Mouse (Mus musculus) MEL (cell line): Measurements from ENCODE around the gene Tlk2.

Experiments used
- CHD2 ChIP-seq: IDR thresholded peaks from 2 replicates; pipeline ENCODE4 v1.6.1; 2011; ENCODE audit warnings: low read length, improper control_type of control experiment
- CTCF ChIP-seq, 3 experiments: IDR thresholded peaks in 2 of 3; conservative IDR thresholded peaks in 1 of 3; 2 replicates each; pipeline ENCODE4 v1.5.1; 2011 to 2012; ENCODE audit warnings: low read length in 3 of 3, low read depth in 2 of 3, mild to moderate bottlenecking in 2 of 3, improper control_type of control experiment in 1 of 3, inconsistent platforms in 1 of 3, mixed read lengths in 1 of 3, moderate library complexity in 1 of 3; ENCODE audit not compliant: control insufficient read depth in 1 of 3, insufficient read depth in 1 of 3, poor library complexity in 1 of 3, severe bottlenecking in 1 of 3
- EP300 ChIP-seq, 2 experiments: IDR thresholded peaks; 2 replicates each; pipeline ENCODE4 v1.6.1; 2011; ENCODE audit warnings: improper control_type of control experiment in 2 of 2, low read length in 2 of 2, low read depth in 1 of 2, mild to moderate bottlenecking in 1 of 2
- ETS1 ChIP-seq: IDR thresholded peaks from 2 replicates; pipeline ENCODE4 v1.6.1; 2012; ENCODE audit warnings: low read depth, mild to moderate bottlenecking, inconsistent platforms, low read length, improper control_type of control experiment, moderate library complexity
- KAT2A ChIP-seq: conservative IDR thresholded peaks from 2 replicates; pipeline ENCODE4 v1.6.1; 2012; ENCODE audit warnings: low read depth, low read length, improper control_type of control experiment, inconsistent platforms
- MAX ChIP-seq: IDR thresholded peaks from 2 replicates; pipeline ENCODE4 v1.6.1; 2011; ENCODE audit warnings: low read length, improper control_type of control experiment
- MEF2A ChIP-seq: IDR thresholded peaks from 2 replicates; pipeline ENCODE4 v1.6.1; 2014; ENCODE audit warnings: low read depth, mild to moderate bottlenecking, inconsistent platforms, low read length, improper control_type of control experiment; ENCODE audit not compliant: poor library complexity, insufficient replicate concordance, severe bottlenecking; ENCODE audit errors: extremely low read depth
- NELFE ChIP-seq: IDR thresholded peaks from 2 replicates; pipeline ENCODE4 v1.6.1; 2011; ENCODE audit warnings: low read depth, low read length, improper control_type of control experiment
- POLR2A ChIP-seq, 2 experiments: IDR thresholded peaks; 2 replicates each; pipeline ENCODE4 v1.6.1; 2011 to 2012; ENCODE audit warnings: low read length in 2 of 2, mild to moderate bottlenecking in 2 of 2, control low read depth in 1 of 2, improper control_type of control experiment in 1 of 2, low read depth in 1 of 2, moderate library complexity in 1 of 2; ENCODE audit not compliant: control insufficient read depth in 1 of 2, insufficient read depth in 1 of 2, poor library complexity in 1 of 2
- POLR2AphosphoS2 ChIP-seq: IDR thresholded peaks from 2 replicates; pipeline ENCODE4 v1.6.1; 2011; ENCODE audit warnings: low read length, improper control_type of control experiment
- POLR2AphosphoS5 ChIP-seq: IDR thresholded peaks from 2 replicates; pipeline ENCODE4 v1.6.1; 2012; ENCODE audit warnings: low read depth, borderline replicate concordance, mild to moderate bottlenecking, inconsistent platforms, low read length, moderate library complexity, mixed read lengths
- TBP ChIP-seq: IDR thresholded peaks from 2 replicates; pipeline ENCODE4 v1.8.0; 2011; ENCODE audit warnings: low read depth, low read length, improper control_type of control experiment
- USF1 ChIP-seq: IDR thresholded peaks from 2 replicates; pipeline ENCODE4 v1.6.1; 2014; ENCODE audit warnings: low read depth, mild to moderate bottlenecking, inconsistent platforms, low read length, improper control_type of control experiment, moderate library complexity
- ZMIZ1 ChIP-seq: IDR thresholded peaks from 2 replicates; pipeline ENCODE4 v1.6.1; 2012; ENCODE audit warnings: low read depth, mild to moderate bottlenecking, inconsistent platforms, low read length, improper control_type of control experiment, moderate library complexity

DNA sequence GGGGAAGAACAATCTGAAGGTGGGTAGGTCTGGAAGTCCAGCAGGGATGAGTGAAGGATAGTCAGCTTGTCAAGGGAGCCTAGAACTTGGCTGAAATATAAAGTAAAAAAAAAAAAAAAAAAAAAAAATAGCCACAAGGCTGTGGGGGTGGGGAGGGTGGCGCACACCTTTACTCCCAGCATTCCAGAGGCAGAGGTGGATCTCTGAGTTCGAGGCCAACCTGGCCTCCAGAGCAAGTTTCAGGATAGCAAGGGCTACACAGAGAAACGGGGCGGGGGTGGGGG lies 26.6 kb upstream of the Tlk2 start:
- TF ChIP-seq POLR2AphosphoS2: no peak
- no peak for TF ChIP-seq CTCF (IDR thresholded peaks at IDR 0.05 in 2 of 3, conservative IDR thresholded peaks at IDR 0.05 in 1 of 3; ENCODE audit: control insufficient read depth in 1 of 3, insufficient read depth in 1 of 3, low read depth in 2 of 3, low read length in 3 of 3, poor library complexity in 1 of 3, severe bottlenecking in 1 of 3)
- TF ChIP-seq USF1: no peak
- TF ChIP-seq CHD2: no peak
- no peak for TF ChIP-seq EP300 (IDR thresholded peaks at IDR 0.05; ENCODE audit: low read depth in 1 of 2, low read length in 2 of 2)
- no peak for TF ChIP-seq ZMIZ1
- no peak for TF ChIP-seq TBP
- TF ChIP-seq POLR2A (IDR thresholded peaks at IDR 0.05; ENCODE audit: control insufficient read depth in 1 of 2, insufficient read depth in 1 of 2, low read depth in 1 of 2, low read length in 2 of 2, poor library complexity in 1 of 2): no peak
- TF ChIP-seq ETS1: no peak
- no peak for TF ChIP-seq NELFE
- no peak for TF ChIP-seq MAX
- TF ChIP-seq KAT2A: no peak
- no peak for TF ChIP-seq MEF2A
- TF ChIP-seq POLR2AphosphoS5: no peak
